Mouse (Mus musculus): ENCODE measurements around the gene Mrs2. TPM values are rescaled to one million over a fixed set of nuclear protein-coding genes. Genes with fewer than 3 reads are reported as not detected.

The Mrs2 gene
- 14.0 and 15.1 TPM in 2 replicates for polyA plus RNA-seq (2015; fragmentation: Nextera tagmentation; extraction: Ambion mirVana)

GRCm38 (mm10) chr13:25019793-25020539 is at the start of gene Mrs2:
Gene Mrs2 (minus strand): TSS chr13:25020379.
- Histone ChIP-seq H3K9ac (peak within 1 kb of the TSS; percentile 89), H3K4me2 (peak within 1 kb of the TSS; percentile 76), H3K4me3 (peak within 1 kb of the TSS; percentile 91), H3K27ac (no peak within 1 kb of the TSS), H3K9me3 (no peaks in the 10 kb centered on the region), H3K36me3 (peaks cover 13% of the 10 kb centered on the region; the same call in 1 of the 2 replicates), H3K27me3 (no peaks in the 10 kb centered on the region), H3K4me1 (peaks cover 14% of the 10 kb centered on the region)
- under 1% methylated on average over 83 of the region's 84 CpGs for WGBS
- peak; percentile 81 for ATAC-seq (ENCODE audit: insufficient number of reproducible peaks, insufficient read depth, low FRiP score, low TSS enrichment, low read depth)

- no peak overlapping the region for H3K9ac ChIP-seq
- no peak overlapping the region for H3K27ac ChIP-seq
- no peaks in the 10 kb centered on the region for H3K27me3 ChIP-seq
- H3K4me2 ChIP-seq = no peak overlapping the region
- no peaks in the 10 kb centered on the region for H3K36me3 ChIP-seq
- no peak for ATAC-seq (ENCODE audit: insufficient number of reproducible peaks, insufficient read depth, low FRiP score, low TSS enrichment, low read depth)
- 75% methylated on average over 4 of the region's 4 CpGs for WGBS
- no peak overlapping the region for H3K4me3 ChIP-seq
- no peaks in the 10 kb centered on the region for H3K9me3 ChIP-seq
- H3K4me1 ChIP-seq = no peaks in the 10 kb centered on the region
Observed at GRCm38 (mm10) chr13:25069765-25070164, 49.6 kb upstream of the Mrs2 start.

GRCm38 (mm10) chr13:25067183-25067582 is 47.0 kb upstream of the Mrs2 start:
- Histone ChIP-seq H3K9me3 (no peaks in the 10 kb centered on the region), H3K9ac (no peak overlapping the region), H3K36me3 (no peaks in the 10 kb centered on the region), H3K4me1 (no peaks in the 10 kb centered on the region), H3K4me2 (no peak overlapping the region), H3K27me3 (no peaks in the 10 kb centered on the region), H3K27ac (no peak overlapping the region), H3K4me3 (no peak overlapping the region)
- WGBS = 76% methylated on average over 4 of the region's 4 CpGs
- no peak for ATAC-seq (ENCODE audit: insufficient number of reproducible peaks, insufficient read depth, low FRiP score, low TSS enrichment, low read depth)

GRCm38 (mm10) chr13:25066659-25067058 is 46.5 kb upstream of the Mrs2 start:
- no peak overlapping the region for H3K4me2 ChIP-seq
- H3K27me3 ChIP-seq = no peaks in the 10 kb centered on the region
- no peaks in the 10 kb centered on the region for H3K9me3 ChIP-seq
- H3K4me1 ChIP-seq = no peaks in the 10 kb centered on the region
- no peak overlapping the region for H3K4me3 ChIP-seq
- WGBS = 95% methylated on average over 2 of the region's 2 CpGs
- no peak for ATAC-seq (ENCODE audit: insufficient number of reproducible peaks, insufficient read depth, low FRiP score, low TSS enrichment, low read depth)
- H3K27ac ChIP-seq = no peak overlapping the region
- no peaks in the 10 kb centered on the region for H3K36me3 ChIP-seq
- no peak overlapping the region for H3K9ac ChIP-seq

- WGBS = 4% methylated on average over 63 of the region's 63 CpGs
- Histone ChIP-seq H3K4me2 (peak within 1 kb of the TSS; percentile 94), H3K27ac (no peak within 1 kb of the TSS), H3K36me3 (no peaks in the 10 kb centered on the region), H3K4me1 (peaks cover 17% of the 10 kb centered on the region), H3K4me3 (peak within 1 kb of the TSS; percentile 54), H3K9me3 (0 out of 2 replicates have a peak, but pooled peaks cover 3% of the 10 kb centered on the region), H3K27me3 (peaks cover 52% of the 10 kb centered on the region), H3K9ac (peak within 1 kb of the TSS; percentile 63)
- ATAC-seq (ENCODE audit: insufficient number of reproducible peaks, insufficient read depth, low FRiP score, low TSS enrichment, low read depth) = peak; percentile 65; the same call in 1 of the 2 replicates
Observed at GRCm38 (mm10) chr13:25055873-25056667, 35.9 kb upstream of the Mrs2 start, which contains the start of gene Dcdc2a. Gene Dcdc2a (plus strand): TSS chr13:25056004.

GRCm38 (mm10) chr13:25055111-25055554 is 35.0 kb upstream of the Mrs2 start:
- peak overlapping the region; percentile 63 for H3K9ac ChIP-seq
- H3K27ac ChIP-seq = no peak overlapping the region
- peaks cover 52% of the 10 kb centered on the region for H3K27me3 ChIP-seq
- peak; percentile 61 for ATAC-seq (ENCODE audit: insufficient number of reproducible peaks, insufficient read depth, low FRiP score, low TSS enrichment, low read depth)
- H3K4me3 ChIP-seq = peak overlapping the region; percentile 54
- H3K9me3 ChIP-seq = peaks cover 7% of the 10 kb centered on the region
- peaks cover 17% of the 10 kb centered on the region for H3K4me1 ChIP-seq
- under 1% methylated on average over 33 of the region's 35 CpGs for WGBS
- H3K4me2 ChIP-seq = peak overlapping the region; percentile 94
- no peaks in the 10 kb centered on the region for H3K36me3 ChIP-seq

- ATAC-seq (ENCODE audit: insufficient number of reproducible peaks, insufficient read depth, low FRiP score, low TSS enrichment, low read depth) = no peak
- Histone ChIP-seq H3K27ac (no peak overlapping the region), H3K4me2 (no peak overlapping the region), H3K9ac (no peak overlapping the region), H3K27me3 (peaks cover 46% of the 10 kb centered on the region), H3K4me3 (no peak overlapping the region), H3K9me3 (peaks cover 17% of the 10 kb centered on the region), H3K36me3 (no peaks in the 10 kb centered on the region), H3K4me1 (peaks cover 17% of the 10 kb centered on the region)
- 90% methylated on average over 5 of the region's 5 CpGs for WGBS
Observed at GRCm38 (mm10) chr13:25052671-25053070, 32.5 kb upstream of the Mrs2 start.

GRCm38 (mm10) chr13:25039488-25039887 is 19.3 kb upstream of the Mrs2 start:
- no peaks in the 10 kb centered on the region for H3K4me1 ChIP-seq
- H3K4me3 ChIP-seq = no peak overlapping the region
- H3K9ac ChIP-seq = no peak overlapping the region
- H3K36me3 ChIP-seq = no peaks in the 10 kb centered on the region
- 77% methylated on average over 2 of the region's 2 CpGs for WGBS
- H3K9me3 ChIP-seq = no peaks in the 10 kb centered on the region
- no peak overlapping the region for H3K27ac ChIP-seq
- no peak overlapping the region for H3K4me2 ChIP-seq
- no peaks in the 10 kb centered on the region for H3K27me3 ChIP-seq
- no peak for ATAC-seq (ENCODE audit: insufficient number of reproducible peaks, insufficient read depth, low FRiP score, low TSS enrichment, low read depth)

GRCm38 (mm10) chr13:25027114-25027425 is 6.9 kb upstream of the Mrs2 start:
- H3K4me1 ChIP-seq = no peaks in the 10 kb centered on the region
- no peak overlapping the region for H3K4me3 ChIP-seq
- no peaks in the 10 kb centered on the region for H3K27me3 ChIP-seq
- WGBS = 83% methylated on average over 3 of the region's 3 CpGs
- ATAC-seq (ENCODE audit: insufficient number of reproducible peaks, insufficient read depth, low FRiP score, low TSS enrichment, low read depth) = no peak
- H3K36me3 ChIP-seq = no peaks in the 10 kb centered on the region
- H3K9ac ChIP-seq = no peak overlapping the region
- H3K9me3 ChIP-seq = no peaks in the 10 kb centered on the region
- H3K4me2 ChIP-seq = no peak overlapping the region
- no peak overlapping the region for H3K27ac ChIP-seq

GRCm38 (mm10) chr13:25026409-25027113 is 6.4 kb upstream of the Mrs2 start:
- no peak overlapping the region for H3K9ac ChIP-seq
- 87% methylated on average over 6 of the region's 6 CpGs for WGBS
- no peaks in the 10 kb centered on the region for H3K9me3 ChIP-seq
- no peak overlapping the region for H3K4me3 ChIP-seq
- no peaks in the 10 kb centered on the region for H3K27me3 ChIP-seq
- H3K27ac ChIP-seq = no peak overlapping the region
- no peak for ATAC-seq (ENCODE audit: insufficient number of reproducible peaks, insufficient read depth, low FRiP score, low TSS enrichment, low read depth)
- no peak overlapping the region for H3K4me2 ChIP-seq
- no peaks in the 10 kb centered on the region for H3K4me1 ChIP-seq
- H3K36me3 ChIP-seq = no peaks in the 10 kb centered on the region

- H3K27me3 ChIP-seq = no peaks in the 10 kb centered on the region
- no peak for ATAC-seq (ENCODE audit: insufficient number of reproducible peaks, insufficient read depth, low FRiP score, low TSS enrichment, low read depth)
- no peaks in the 10 kb centered on the region for H3K9me3 ChIP-seq
- no peak overlapping the region for H3K9ac ChIP-seq
- WGBS = 35% methylated on average over 2 of the region's 2 CpGs
- H3K4me3 ChIP-seq = no peak overlapping the region
- H3K4me2 ChIP-seq = no peak overlapping the region
- no peak overlapping the region for H3K27ac ChIP-seq
- H3K4me1 ChIP-seq = no peaks in the 10 kb centered on the region
- H3K36me3 ChIP-seq = no peaks in the 10 kb centered on the region
Observed at GRCm38 (mm10) chr13:25024655-25025054, 4.5 kb upstream of the Mrs2 start.
